Mouse (Mus musculus) MN1 (cell line): Measurements from ENCODE around the gene Evi5.

Experiments used
- DNase-seq: peaks from one replicate; pipeline ENCODE4 v3.0.0-alpha.2; 2016; ENCODE audit warnings: low spot score

Evi5 gene

DNA sequence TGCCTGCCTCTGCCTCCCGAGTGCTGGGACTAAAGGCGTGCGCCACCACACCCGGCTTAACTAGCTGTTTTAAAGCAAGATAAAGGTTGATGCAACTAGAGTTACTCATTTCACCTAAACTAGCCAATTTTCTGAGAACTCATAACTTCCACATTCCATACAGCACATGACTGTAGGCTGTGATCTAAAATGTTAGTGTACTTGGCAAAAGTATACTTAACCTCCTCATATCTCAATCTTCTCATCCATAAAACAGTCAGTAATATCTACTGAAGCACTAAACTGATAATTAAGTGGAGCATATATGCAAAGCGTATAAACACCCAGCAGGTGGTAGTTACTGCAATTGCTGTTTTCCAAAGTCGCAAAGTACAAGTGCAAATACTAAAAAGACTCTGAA lies 1.6 kb downstream of the Evi5 start:
- no peak for DNase-seq

DNA sequence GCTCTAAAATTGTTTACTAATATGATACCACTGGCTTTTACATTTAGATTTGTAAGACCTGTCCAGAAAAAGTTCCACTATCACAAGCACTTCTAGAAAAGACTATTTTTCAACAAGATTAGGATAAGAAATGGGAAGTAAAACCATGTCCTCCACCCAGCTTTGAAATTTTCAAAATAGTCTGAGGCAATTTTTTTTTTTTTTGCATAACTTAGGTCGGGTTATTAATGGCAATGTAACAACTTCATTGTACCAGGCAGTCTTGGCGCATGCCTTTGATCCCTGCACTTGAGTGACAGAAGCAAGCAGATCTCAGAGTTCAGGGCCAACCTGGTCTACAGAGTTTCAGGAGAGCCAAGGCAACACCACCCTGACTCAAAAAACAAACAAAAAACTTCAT lies 5.2 kb downstream of the Evi5 start:
- DNase-seq: no peak

DNA sequence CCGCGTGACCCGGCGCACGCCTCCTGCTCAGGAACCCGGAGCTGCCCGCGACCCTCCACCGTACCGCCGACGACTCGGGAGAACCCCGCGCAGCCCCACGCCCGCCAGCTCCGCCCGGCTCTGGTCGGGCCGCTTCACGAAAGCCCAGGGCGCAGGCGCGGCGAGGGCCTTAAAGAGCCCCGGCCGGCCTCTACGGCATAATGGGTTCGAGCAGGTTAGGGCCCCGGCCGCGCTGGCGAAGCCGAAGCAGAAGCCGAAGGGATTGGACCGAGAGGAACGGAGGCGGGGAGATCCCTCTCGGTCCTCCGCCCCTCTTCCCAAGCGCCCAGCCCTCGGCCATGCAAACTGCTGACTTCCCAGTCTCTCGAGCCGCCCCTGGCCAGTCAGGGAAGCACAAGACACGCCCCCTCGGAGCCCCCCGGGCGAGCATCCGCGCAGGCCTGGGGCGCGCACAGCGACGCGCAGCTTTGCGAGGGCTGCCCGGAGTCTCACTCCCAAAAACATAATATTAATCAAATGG lies 5.9 kb downstream of the Evi5 start:
- DNase-seq: peak; percentile 92

DNA sequence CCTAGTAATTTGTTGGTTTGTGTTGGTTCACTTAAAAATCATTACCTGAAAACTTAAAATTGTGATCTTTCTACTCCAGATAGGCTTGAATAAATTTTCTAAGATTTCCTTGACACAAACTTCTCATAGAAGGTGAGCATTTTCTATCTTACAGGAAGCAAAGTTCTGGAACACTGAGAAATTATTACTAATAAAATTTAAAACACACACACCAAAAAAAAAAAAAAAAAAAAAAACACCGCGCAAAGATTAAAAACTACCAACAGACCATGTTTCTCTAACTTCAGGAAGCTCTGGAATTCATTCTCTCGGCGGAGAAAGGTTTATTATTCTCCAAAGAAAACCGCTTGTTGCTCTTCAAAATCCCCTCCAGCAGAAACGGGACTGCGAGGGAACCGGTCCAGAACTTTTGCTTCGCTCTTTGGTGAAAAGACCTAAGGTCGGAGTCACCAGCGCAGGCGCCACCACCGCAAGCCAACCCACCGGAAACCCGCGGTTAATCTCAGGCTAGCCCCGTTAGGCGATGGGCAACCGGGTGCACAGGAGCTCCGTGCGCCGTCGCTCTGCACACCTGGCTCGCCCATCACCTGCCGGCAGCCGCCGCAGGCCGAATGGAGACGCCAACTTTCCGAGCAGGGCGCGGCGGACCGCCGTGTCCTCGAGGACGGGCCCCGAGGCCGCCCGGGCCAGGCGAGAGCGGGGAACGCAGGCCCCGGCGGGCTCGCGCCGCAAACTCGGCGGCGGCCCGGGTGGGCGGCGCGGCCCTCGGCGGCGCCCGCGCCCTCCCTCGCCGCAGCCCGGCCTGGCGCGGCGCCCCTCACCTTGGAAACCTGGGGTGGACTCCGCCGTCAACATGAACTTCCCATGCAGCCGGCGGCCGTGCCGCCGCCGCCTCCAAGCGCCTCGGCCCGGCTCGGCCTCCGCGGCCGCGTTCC lies 6.7 kb downstream of the Evi5 start:
- DNase-seq: peak; percentile 46

DNA sequence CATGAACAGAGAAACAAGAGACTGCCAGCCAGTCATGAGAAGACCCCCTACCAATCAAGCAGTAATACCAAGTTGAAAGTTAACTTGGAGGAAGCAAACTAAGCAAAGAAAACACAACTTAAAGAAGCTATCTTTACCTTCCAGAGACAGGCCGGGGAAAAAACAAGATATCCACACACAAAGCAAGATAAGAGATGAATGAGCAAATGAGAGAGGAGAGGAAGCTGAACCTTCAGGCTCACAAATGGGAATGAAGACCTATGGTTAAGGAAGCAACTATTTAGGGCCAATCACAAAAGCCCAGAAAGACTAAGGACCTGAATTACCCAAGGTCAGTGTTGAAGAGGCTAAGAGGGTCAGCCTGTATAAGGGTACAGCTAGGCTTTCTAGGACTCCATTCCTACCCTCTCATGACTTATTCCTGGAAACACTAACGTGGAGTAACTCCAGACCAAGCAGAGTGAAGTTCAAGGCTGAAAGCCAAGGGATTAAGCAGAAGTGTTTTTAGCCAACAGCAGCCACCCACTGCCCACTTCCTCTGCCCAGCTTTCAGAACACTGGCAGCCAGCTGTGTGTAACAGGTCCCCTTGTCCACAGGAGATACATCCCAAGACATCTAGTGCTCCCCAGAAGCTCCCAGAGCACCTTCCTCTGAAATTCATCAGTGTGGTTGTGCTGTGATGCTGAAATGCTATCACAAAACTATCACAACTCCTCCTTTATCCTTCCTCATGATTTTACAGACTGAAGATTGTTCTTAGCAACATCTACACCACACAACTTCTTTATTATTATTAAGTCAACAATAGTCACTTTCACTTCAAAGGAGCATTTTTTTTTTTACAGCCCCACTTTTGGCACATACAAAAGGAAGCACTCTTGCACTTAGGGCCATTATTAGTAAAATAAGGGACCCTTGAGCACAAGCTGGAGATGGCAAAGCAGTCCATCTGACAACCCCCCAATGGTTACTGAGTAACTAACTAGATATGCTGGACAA lies 8.5 kb downstream of the Evi5 start:
- DNase-seq: no peak

DNA sequence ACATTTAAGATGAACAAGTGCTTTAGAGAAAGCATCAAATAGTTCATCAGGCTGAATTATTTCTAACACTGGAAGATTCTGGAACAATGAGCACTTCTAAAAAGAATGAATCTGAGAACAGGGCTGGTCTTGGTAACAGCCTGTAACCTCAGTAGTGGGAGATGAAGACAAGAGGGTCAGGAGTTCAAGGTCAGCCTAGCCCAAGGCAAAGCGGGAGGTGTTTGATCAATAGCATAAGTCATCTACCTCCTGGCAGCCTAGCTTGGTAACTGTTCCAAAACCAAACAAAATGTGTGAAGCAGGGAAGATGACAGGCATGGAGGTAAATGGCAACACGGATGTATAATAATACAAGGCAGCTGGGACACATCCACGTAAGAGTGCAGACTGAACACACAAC lies 10.9 kb downstream of the Evi5 start:
- no peak for DNase-seq

DNA sequence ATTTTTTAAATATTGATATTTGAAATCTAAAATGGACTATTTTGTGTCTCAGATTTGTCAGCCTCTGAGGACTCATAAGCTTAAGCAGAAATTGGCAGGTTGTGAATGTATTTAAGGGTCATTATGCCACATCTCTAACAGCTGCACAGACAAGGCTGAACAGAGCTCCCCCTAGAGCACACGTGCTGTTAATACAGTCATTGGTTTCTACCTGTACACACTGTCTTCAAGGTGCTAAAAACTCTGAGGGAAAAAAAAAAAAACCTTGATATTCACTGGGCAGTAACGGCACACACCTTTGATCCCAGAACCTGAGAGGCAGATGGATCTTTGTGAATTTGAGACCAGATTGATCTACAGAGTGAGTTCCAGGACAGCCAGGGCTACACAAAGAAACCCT lies 15.9 kb downstream of the Evi5 start:
- DNase-seq: no peak

DNA sequence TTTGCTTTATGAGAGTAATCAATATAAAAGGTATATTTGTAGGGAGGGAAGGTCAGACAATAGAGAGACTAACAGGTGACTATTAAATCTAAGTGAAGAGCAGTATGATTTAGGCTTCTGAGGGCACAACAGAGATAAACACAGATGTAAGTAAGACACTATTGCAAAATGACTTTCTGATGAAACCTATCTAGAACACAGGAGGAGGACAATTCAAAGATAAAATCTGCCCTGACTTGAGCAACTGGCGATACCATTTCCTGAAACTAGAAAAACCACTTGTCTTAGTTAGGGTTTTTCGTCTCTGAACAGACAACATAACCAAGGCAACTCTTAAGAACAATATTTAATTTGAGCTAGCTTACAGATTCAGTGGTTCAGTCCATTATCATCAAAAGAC lies 19.4 kb downstream of the Evi5 start:
- DNase-seq: no peak

DNA sequence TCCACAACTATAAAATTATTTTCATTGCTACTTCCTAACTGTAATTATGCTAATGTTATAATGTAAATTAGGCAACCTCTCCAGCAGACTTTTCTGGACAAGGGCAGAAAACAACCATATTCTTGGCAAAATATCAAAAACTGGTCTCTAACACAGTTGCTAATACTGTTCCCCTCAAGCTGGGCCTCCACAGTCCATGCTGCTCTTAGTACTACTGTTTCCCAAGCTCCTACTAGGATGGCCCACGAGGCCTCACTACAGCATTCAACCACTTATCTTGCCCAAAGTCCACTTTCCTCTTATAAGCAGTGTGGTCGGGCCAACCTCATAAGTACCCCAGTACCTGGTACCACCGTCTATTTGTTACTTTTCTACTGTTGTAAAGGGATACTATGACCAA lies 20.4 kb downstream of the Evi5 start:
- DNase-seq: no peak

DNA sequence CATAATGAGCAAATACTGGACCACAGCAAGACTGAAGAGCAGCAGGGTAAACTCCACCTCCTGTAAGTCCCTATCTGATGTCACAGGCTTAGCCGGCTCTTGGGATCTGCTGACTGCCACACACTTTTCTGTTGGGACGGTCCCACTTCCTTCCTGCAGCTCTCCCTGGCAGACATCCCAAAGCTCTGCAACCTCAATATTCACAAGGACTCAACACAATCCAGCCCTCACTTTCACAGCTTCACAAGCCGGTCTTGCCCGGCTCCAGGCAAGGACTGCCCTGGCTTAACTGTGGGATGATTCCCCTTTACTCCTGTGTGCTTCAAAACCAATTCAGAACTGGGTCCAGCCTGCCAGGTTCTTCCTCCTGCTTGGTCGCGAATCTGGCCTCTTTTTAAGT lies 21.1 kb downstream of the Evi5 start:
- peak; percentile 37 for DNase-seq

DNA sequence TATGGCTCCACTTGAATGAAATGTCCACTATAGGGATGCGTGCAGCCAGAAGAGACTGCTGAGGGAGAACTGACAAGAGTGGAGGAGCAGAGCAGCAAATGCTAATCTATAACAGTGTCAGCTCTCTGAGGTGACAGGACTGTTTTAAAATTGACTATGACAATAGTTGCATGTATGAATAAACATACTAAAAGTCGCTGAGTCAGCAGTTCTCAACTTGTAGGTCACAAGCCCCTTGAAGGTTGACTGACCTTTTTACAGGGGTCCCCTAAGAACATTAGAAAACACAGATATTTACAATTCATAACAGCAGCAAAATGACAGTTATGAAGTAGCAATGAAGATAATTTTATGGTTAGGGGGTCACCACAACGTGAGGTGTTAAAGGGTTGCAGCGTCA lies 25.9 kb downstream of the Evi5 start:
- no peak for DNase-seq

DNA sequence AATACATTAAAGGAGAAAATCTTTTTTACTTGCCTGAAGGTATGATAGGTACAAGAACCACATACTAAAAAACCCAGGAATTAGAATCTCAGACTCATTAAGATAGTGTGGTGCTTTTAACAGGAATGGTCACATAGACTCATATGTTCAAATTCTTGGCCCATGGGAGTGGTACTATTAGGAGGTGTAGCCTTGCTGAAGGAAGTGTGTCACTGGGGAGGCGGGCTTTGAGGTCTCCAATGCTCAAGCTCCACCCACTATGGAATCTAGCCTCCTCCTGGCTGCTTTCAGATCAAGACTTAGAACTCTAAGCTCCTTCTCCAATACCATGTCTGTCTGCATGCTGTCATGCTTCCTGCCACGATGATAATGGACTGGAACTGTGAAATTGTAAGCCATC lies 27.1 kb downstream of the Evi5 start:
- peak; percentile 30 for DNase-seq

DNA sequence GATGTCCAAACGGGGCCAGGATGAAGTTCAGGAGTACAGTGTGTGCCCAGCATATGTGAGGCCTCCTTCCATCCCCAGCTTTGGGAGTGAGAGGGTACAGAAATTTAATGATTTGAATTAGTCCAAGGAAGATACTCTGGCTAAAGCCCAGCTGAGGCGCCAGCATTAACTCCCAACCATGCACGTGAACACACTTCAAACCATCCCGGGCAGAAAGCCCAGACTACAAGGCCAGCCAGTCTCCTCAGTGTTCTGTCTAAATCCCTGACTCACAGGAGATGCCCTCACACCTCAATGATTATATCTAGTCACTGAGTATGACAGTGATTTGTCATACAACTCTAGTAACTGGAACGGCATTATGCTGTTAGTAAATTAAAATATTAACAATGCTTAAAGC lies 27.6 kb downstream of the Evi5 start:
- DNase-seq: peak; percentile 73

DNA sequence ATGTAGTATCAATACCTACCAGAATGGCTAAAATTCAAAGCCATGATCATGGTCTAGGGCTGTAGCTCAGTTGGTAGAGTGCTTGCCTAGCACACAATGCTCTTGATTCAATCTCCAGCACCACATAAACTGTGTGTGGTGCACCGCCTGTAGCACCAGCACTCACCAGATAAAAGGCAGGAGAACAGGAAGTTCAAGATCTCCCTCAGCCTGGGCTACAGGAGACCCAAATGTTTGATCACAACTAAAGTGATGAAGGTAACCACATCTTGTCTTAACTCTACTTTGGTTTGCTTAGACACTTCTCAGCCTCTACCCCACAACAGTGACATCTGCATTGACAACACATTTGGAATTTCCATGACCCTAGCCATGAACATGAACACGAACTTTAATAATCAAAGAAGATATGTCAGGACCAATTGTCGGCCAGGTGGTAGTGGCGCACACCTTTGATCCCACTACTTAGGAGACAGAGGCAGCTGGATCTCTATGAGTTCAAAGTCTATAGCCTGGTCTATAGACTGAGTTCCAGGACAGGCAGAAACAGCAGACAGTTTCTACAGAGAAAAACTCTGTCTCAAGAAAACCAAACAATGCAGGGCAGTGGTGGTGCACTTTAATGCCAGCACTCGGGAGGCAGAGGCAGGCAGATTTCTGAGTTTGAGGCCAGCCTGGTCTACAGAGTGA lies 34.2 kb downstream of the Evi5 start:
- no peak for DNase-seq

DNA sequence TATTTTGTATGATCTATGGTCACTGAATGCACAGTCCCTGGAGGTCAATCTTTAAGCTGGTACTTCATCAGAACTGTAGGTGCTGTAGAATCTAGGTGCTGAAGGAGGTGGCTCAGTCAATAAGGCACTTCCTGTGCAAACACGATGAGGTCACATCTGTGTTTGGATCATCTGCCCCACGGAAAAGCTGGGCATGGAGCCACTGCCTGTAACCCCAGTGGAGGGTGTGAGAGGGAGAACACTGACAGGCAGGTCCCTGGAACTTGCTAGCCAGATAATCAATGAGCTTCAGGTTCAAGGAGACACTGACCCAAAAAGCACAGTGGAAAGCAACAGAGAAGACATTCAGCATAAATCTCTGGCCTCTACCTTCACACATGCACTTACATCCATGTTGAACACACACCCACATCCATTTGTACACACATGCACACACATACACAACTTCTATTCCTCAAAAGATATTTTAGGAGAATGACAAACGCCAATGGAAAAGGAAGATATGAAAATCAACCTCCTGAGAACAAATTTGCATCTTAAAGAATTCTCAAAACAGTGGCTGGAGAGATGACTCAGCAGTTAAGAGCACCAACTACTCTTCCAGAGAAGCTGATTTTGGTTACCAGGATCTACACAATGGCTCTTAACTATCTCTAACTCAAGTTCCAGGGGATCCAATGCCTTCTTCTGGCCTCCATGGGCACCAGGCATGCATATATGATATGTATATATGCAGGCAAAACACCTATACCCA lies 35.8 kb downstream of the Evi5 start:
- no peak for DNase-seq

DNA sequence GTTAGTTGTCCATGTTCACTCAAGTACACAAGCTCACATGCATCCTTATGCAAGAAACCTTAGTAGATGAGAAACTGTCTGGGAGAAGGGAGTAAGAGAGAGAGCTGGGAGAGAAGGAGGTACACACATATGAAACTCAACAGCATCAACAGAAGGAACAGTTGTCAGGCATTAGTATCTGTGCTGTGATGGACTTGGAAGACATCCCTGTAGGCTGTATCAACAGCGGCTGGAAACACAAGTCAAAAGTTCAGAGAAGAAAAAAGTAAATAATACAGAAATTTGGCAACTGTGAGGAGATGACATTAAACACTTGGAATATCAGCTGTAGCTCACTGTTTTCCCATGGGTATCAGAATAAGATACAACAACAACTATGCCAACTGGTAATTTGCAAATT lies 40.6 kb downstream of the Evi5 start:
- no peak for DNase-seq

DNA sequence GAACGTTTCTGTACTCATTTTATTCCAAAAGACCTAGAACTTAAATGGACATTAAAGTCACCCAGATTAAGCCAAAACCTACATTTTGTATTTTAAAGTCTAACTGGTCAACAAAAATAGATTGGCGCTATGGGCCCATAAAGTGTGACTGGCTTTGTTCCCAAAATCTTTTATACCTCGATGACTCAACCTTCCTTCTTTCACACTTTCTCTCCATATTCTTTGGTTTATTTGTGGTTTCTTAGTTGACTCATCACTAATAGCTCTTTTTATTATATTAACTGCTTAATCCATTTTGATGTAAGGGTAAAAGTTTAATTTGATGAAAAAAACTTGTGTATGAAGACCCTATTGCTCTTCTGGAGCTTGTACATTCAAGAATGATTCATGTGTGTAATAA lies 43.6 kb downstream of the Evi5 start:
- peak; percentile 11 for DNase-seq

DNA sequence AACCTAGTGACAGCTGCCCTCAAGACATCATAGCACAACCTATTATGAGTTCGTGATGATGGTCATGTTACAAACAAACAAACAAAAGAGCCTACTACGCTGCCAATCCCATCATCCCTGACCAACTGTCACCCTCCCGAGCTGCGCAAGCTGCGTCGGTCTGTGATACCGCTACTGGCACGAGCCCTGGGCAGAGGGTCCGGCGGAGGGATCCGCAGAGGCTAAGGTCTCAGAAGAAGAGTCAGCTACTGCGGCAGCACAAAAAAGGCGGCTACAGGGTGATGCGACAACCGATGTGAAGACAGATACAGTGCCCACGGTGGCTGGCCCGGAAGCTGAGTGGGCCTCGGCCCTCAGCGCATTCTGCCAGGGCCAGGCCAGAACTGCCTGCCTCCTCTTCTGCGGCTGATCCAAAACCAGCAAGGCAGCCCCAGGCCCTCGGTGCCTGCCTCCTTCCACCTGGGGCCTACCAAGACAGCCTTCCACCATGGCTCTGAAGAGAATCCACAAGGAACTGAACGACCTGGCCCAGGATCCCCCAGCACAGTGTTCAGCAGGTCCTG lies 44.8 kb downstream of the Evi5 start, which contains the start of gene Ube2d2b:
Gene Ube2d2b, plus strand, starts transcription at position 102 of the 563 bp plus-strand sequence.
- DNase-seq: no peak

DNA sequence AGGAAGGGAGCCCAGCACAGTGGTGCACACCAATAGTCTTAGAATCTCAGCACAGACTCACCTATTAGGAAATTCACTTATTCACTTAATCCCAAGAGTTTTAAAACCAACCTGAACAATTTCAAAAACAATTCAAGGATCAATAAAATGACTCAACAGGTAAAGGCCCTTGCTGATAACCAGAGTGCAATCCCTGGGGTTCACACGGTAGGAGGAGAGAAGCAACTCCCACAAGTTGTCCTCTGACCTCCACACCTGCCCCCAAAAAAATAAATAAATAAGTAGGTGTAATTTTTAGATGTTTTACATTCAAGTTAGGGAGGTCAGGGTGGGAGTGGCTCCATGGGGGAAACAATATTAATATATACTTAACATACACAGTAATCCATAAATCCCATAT lies 52.4 kb downstream of the Evi5 start:
- DNase-seq: no peak

DNA sequence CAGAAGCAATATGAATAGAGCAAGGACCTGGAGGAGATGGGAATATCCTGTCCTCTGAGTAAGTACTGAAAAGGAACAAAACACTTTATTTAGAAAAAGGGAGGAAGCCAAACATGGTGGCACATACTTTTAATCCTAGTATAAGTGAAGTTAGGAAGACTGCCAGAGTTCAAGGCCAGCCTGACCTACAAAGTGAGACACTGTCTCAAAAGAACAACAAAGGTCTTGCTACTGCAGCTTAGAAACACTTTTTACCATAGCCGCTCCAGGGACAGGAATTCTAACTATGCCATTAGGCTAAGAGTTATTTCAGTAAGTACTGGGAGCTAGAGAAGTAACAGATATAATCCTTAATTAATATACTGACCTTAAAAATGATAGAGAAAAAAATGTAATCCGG lies 60.3 kb downstream of the Evi5 start:
- no peak for DNase-seq

DNA sequence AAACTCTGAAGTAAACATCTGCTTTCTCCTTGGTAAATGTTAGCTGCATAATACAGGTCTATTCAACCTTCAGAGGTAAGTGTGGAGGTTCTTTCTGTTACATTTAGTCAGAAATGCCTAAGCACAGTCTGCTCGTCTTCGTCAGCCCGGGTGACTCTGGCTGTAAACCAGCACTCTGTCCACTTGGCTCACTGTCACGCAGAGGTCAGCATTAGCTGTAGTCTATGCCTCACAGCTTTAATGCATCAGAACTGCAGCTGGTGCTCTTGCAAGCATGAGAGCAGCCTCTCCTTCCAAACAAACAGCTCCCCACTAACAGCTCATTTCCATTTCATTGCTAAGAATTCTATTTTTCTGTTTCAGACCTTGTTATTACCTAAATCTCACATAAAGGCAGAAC lies 67.4 kb downstream of the Evi5 start:
- DNase-seq: no peak
